Mouse (Mus musculus): ENCODE results near the gene Gm45902. TPM values are rescaled to one million over a fixed set of nuclear protein-coding genes. Genes with fewer than 3 reads are reported as not detected.

Gm45902 gene
- 9.4 and 9.6 TPM in 2 replicates for total RNA-seq (2014; fragmentation: Nextera tagmentation)
- 13.6 and 14.4 TPM in 2 replicates for total RNA-seq (2017)
- polyA plus RNA-seq (2012), result 2.0 and 2.5 TPM in 2 replicates

- no peaks in the 10 kb centered on the region for H3K27me3 ChIP-seq (ENCODE audit: insufficient read depth, low read length)
- H3K9me3 ChIP-seq (replicated peaks), result no peaks in the 10 kb centered on the region
- ATAC-seq (ENCODE audit: extremely low read depth, insufficient number of reproducible peaks, low FRiP score, poor library complexity, severe bottlenecking) (peak; percentile 96), DNase-seq (ENCODE audit: low spot score) (peak; percentile 97)
- peaks cover 26% of the 10 kb centered on the region for H3K4me1 ChIP-seq (ENCODE audit: insufficient read depth, low read depth, low read length)
- peaks cover 36% of the 10 kb centered on the region for H3K36me3 ChIP-seq (replicated peaks)
- TF ChIP-seq POLR2AphosphoS5 (IDR thresholded peaks at IDR 0.05; ENCODE audit: insufficient replicate concordance, low read depth, low read length) (no peak), GATA2 (IDR thresholded peaks at IDR 0.05; ENCODE audit: borderline replicate concordance, low read depth, low read length) (no peak), CTCF (IDR thresholded peaks at IDR 0.05; ENCODE audit: low read depth, low read length) (no peak), GATA1 (IDR thresholded peaks at IDR 0.05; ENCODE audit: borderline replicate concordance, low read length) (no peak), TAL1 (conservative IDR thresholded peaks at IDR 0.05; ENCODE audit: low read depth, low read length) (no peak)
- peak within 1 kb of the TSS; percentile 88 for H3K4me3 ChIP-seq (ENCODE audit: low read depth, low read length)
Measured at GRCm38 (mm10) chr2:3512552-3513454, at the start of gene Gm45902, which contains the start of the genes Hspa14 and Cdnf. Gene Gm45902, minus strand, starts transcription at chr2:3512790. Gene Hspa14, minus strand, starts transcription at chr2:3512814. Gene Cdnf, plus strand, starts transcription at chr2:3513030.

DNA sequence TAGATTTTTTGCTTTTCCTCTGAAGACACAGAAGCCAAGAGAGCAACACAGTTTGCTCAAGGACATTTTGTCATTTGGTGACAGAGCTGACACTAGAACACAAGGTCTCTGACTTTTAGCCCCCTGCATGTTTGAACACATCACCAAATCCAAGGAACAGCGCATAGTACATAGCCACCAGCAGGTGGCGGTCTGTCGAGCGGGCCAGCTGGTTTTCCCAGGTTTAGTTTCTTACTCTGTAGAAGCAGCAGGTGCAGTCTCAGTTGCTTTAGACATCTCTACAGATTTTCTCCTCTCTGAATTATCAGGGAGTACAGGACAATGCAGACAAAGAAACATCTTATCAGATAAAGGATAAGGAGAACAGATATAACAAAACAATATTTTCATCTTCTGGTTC lies 34.0 kb upstream of the Gm45902 start:
- ATAC-seq (ENCODE audit: extremely low read depth, insufficient number of reproducible peaks, low FRiP score, poor library complexity, severe bottlenecking) (no peak), DNase-seq (ENCODE audit: low spot score) (peak; percentile 7)
- Histone ChIP-seq H3K4me3 (ENCODE audit: low read depth, low read length) (no peak overlapping the region), H3K36me3 (replicated peaks) (no peaks in the 10 kb centered on the region), H3K9me3 (replicated peaks) (no peaks in the 10 kb centered on the region), H3K4me1 (ENCODE audit: insufficient read depth, low read depth, low read length) (no peaks in the 10 kb centered on the region), H3K27me3 (ENCODE audit: insufficient read depth, low read length) (peaks cover 5% of the 10 kb centered on the region; the same call in 1 of the 2 replicates)
- TF ChIP-seq CTCF (IDR thresholded peaks at IDR 0.05; ENCODE audit: low read depth, low read length), result peak; percentile 50
- TF ChIP-seq GATA2 (IDR thresholded peaks at IDR 0.05; ENCODE audit: borderline replicate concordance, low read depth, low read length), result no peak
- no peak for TF ChIP-seq GATA1 (IDR thresholded peaks at IDR 0.05; ENCODE audit: borderline replicate concordance, low read length)
- TF ChIP-seq TAL1 (conservative IDR thresholded peaks at IDR 0.05; ENCODE audit: low read depth, low read length), result no peak

- Histone ChIP-seq H3K4me1 (ENCODE audit: insufficient read depth, low read depth, low read length) (no peaks in the 10 kb centered on the region), H3K27me3 (ENCODE audit: insufficient read depth, low read length) (peaks cover 5% of the 10 kb centered on the region; the same call in 1 of the 2 replicates), H3K36me3 (replicated peaks) (no peaks in the 10 kb centered on the region), H3K9me3 (replicated peaks) (no peaks in the 10 kb centered on the region), H3K4me3 (ENCODE audit: low read depth, low read length) (no peak overlapping the region)
- no peak for DNase-seq (ENCODE audit: low spot score)
- TF ChIP-seq TAL1 (conservative IDR thresholded peaks at IDR 0.05; ENCODE audit: low read depth, low read length), result no peak
- no peak for TF ChIP-seq CTCF (IDR thresholded peaks at IDR 0.05; ENCODE audit: low read depth, low read length)
- TF ChIP-seq GATA2 (IDR thresholded peaks at IDR 0.05; ENCODE audit: borderline replicate concordance, low read depth, low read length), result no peak
- TF ChIP-seq POLR2AphosphoS5 (IDR thresholded peaks at IDR 0.05; ENCODE audit: insufficient replicate concordance, low read depth, low read length), result no peak
- TF ChIP-seq GATA1 (IDR thresholded peaks at IDR 0.05; ENCODE audit: borderline replicate concordance, low read length), result no peak
- ATAC-seq (ENCODE audit: extremely low read depth, insufficient number of reproducible peaks, low FRiP score, poor library complexity, severe bottlenecking), result peak; percentile 54
Measured at GRCm38 (mm10) chr2:3546055-3546454, 33.5 kb upstream of the Gm45902 start.

DNA sequence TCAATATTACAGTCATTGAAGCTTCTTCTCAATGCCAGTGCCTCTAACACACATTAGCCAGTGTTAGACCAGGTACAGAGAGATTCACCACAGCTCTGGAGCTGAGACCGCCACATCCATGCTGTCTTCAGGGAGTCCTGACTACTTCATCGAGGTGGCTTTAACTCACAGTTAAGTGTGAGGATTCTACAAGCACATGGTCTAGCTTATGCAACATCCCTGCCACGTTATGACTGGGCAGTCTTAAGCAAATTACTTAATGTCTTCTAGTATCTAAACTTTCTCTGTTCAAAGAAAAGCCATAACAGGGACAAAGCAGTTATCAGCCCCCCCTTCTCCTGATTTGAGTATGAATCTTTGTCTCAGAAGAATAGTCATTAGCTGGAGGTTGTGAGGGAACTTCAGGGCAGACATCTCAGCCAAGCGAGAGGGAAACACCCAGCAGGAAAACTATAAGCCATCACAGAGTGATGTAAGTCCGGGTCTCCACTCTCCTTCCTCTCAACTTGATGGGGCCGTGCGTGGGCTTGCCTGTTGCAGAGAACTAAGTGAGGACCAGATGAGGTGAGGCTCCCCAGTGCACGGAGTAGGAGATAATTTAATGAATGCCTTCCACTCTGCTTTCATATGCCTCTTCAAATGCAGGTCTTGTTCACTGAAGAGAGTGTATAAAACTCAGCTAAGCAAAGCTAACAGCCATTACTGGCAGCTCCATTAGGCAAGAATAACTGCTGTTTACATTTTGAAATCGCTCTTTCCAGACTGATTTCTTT lies 28.9 kb upstream of the Gm45902 start:
- peaks cover 5% of the 10 kb centered on the region; the same call in 1 of the 2 replicates for H3K27me3 ChIP-seq (ENCODE audit: insufficient read depth, low read length)
- H3K4me3 ChIP-seq (ENCODE audit: low read depth, low read length), result no peak overlapping the region
- TF ChIP-seq POLR2AphosphoS5 (IDR thresholded peaks at IDR 0.05; ENCODE audit: insufficient replicate concordance, low read depth, low read length), result no peak
- no peak for TF ChIP-seq TAL1 (conservative IDR thresholded peaks at IDR 0.05; ENCODE audit: low read depth, low read length)
- no peak for TF ChIP-seq CTCF (IDR thresholded peaks at IDR 0.05; ENCODE audit: low read depth, low read length)
- no peak for TF ChIP-seq GATA1 (IDR thresholded peaks at IDR 0.05; ENCODE audit: borderline replicate concordance, low read length)
- TF ChIP-seq GATA2 (IDR thresholded peaks at IDR 0.05; ENCODE audit: borderline replicate concordance, low read depth, low read length), result no peak
- DNase-seq (ENCODE audit: low spot score) (no peak), ATAC-seq (ENCODE audit: extremely low read depth, insufficient number of reproducible peaks, low FRiP score, poor library complexity, severe bottlenecking) (no peak)
- no peaks in the 10 kb centered on the region for H3K4me1 ChIP-seq (ENCODE audit: insufficient read depth, low read depth, low read length)
- H3K9me3 ChIP-seq (replicated peaks), result no peaks in the 10 kb centered on the region
- no peaks in the 10 kb centered on the region for H3K36me3 ChIP-seq (replicated peaks)

DNA sequence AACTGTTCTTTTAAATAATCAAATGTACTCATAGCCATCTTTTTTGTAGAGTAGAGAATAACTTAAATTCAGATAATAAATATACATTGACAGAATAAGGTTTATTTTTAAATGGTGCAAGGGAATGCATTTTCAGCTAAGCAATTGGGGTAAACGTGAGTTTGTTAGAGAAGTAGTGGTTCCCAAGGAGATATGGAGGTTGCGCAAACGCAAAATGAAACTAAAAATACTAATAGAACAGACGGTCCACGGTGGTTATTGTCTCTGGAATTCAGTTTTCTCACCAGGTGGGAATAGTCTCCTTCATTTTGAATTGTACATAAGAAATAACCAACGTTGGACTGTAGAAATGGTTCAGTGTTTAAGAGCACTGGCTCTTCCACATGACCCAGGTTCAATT lies 13.7 kb upstream of the Gm45902 start:
- no peaks in the 10 kb centered on the region for H3K9me3 ChIP-seq (replicated peaks)
- H3K36me3 ChIP-seq (replicated peaks), result no peaks in the 10 kb centered on the region
- peaks cover 3% of the 10 kb centered on the region; the same call in 1 of the 2 replicates for H3K4me1 ChIP-seq (ENCODE audit: insufficient read depth, low read depth, low read length)
- H3K4me3 ChIP-seq (ENCODE audit: low read depth, low read length), result no peak overlapping the region
- H3K27me3 ChIP-seq (ENCODE audit: insufficient read depth, low read length), result peaks cover 20% of the 10 kb centered on the region
- no peak for ATAC-seq (ENCODE audit: extremely low read depth, insufficient number of reproducible peaks, low FRiP score, poor library complexity, severe bottlenecking)
- no peak for TF ChIP-seq GATA1 (IDR thresholded peaks at IDR 0.05; ENCODE audit: borderline replicate concordance, low read length)
- no peak for TF ChIP-seq GATA2 (IDR thresholded peaks at IDR 0.05; ENCODE audit: borderline replicate concordance, low read depth, low read length)
- TF ChIP-seq TAL1 (conservative IDR thresholded peaks at IDR 0.05; ENCODE audit: low read depth, low read length), result no peak
- no peak for TF ChIP-seq CTCF (IDR thresholded peaks at IDR 0.05; ENCODE audit: low read depth, low read length)
- TF ChIP-seq POLR2AphosphoS5 (IDR thresholded peaks at IDR 0.05; ENCODE audit: insufficient replicate concordance, low read depth, low read length), result no peak
- no peak for DNase-seq (ENCODE audit: low spot score)

All from G1E (cell line).